Comparison of ENCODE assay signal across 10 mouse cellular contexts in genomic region chr3:17489240-17490142, GRCm38 (mm10).
DNase-seq lines count a peak whose midpoint lies in the region; ATAC-seq lines count a peak whose summit lies in the region.
"Had no signal": no experiment of that assay in that cellular context is flagged by ENCODE, and none has a peak within 500 bp of the region (broad histone marks: within the 10 kb centered on the region; RNA-seq: fewer than 3 reads in every experiment).

No protein-coding gene starts in this region.

- no peaks in the 10 kb centered on the region for H3K9me3 ChIP-seq in hindbrain, embryonic 13.5 days
- no peaks in the 10 kb centered on the region for H3K9me3 ChIP-seq in neural tube, embryonic 14.5 days (ENCODE audit: control insufficient read depth, low read length)
- no peaks in the 10 kb centered on the region for H3K9me3 ChIP-seq in intestine, embryonic 15.5 days
- H3K9me3 ChIP-seq: heart, embryonic 13.5 days had no signal

- H3K36me3 ChIP-seq in hindbrain, embryonic 13.5 days: no peaks in the 10 kb centered on the region
- no peaks in the 10 kb centered on the region for H3K36me3 ChIP-seq in neural tube, embryonic 14.5 days (ENCODE audit: control insufficient read depth, insufficient read depth, low read length)
- no peaks in the 10 kb centered on the region for H3K36me3 ChIP-seq in intestine, embryonic 15.5 days
- H3K36me3 ChIP-seq: heart, embryonic 13.5 days had no signal

- ATAC-seq in hindbrain, embryonic 13.5 days (ENCODE audit: low FRiP score): peak; percentile 85; the same call in 1 of the 2 replicates
- ATAC-seq in neural tube, embryonic 14.5 days (ENCODE audit: low read depth): peak; percentile 69; the same call in 1 of the 2 replicates
- ATAC-seq in intestine, embryonic 15.5 days: no peak

- intact Hi-C loops in heart, postnatal 10 days (cut with DNase I): no loop called here
- intact Hi-C loops in heart, postnatal 25 days (cut with DNase I): no loop called here

- H3K27me3 ChIP-seq in hindbrain, embryonic 13.5 days: no peaks in the 10 kb centered on the region
- H3K27me3 ChIP-seq in neural tube, embryonic 14.5 days (ENCODE audit: control insufficient read depth, insufficient read depth, low read length): no peaks in the 10 kb centered on the region
- H3K27me3 ChIP-seq in intestine, embryonic 15.5 days (replicated peaks): no peaks in the 10 kb centered on the region
- H3K27me3 ChIP-seq: heart, embryonic 13.5 days had no signal

- DNase-seq in heart, postnatal 10 days: peak; percentile 18 to 19
- no peak for DNase-seq in heart, postnatal 25 days (ENCODE audit: low spot score)
- DNase-seq in embryo, embryonic 10 days (ENCODE audit: low spot score): peak; percentile 82
- no peak for DNase-seq in adrenal gland, postnatal 36 days
- no peak for DNase-seq in layer of hippocampus, postnatal 25 days (ENCODE audit: extremely low spot score in 1 of 2, low spot score in 1 of 2)
- DNase-seq: kidney, postnatal 36 days had no signal

- H3K4me1 ChIP-seq in hindbrain, embryonic 13.5 days (replicated peaks): peaks cover 5% of the 10 kb centered on the region
- no peaks in the 10 kb centered on the region for H3K4me1 ChIP-seq in neural tube, embryonic 14.5 days (ENCODE audit: control insufficient read depth, insufficient read depth, low read length)
- no peaks in the 10 kb centered on the region for H3K4me1 ChIP-seq in intestine, embryonic 15.5 days (replicated peaks)

- no peak overlapping the region for H3K4me2 ChIP-seq in hindbrain, embryonic 13.5 days
- H3K4me2 ChIP-seq in neural tube, embryonic 14.5 days (ENCODE audit: low read depth, low read length): no peak overlapping the region
- H3K4me2 ChIP-seq in intestine, embryonic 15.5 days (replicated peaks): no peak overlapping the region
- H3K4me2 ChIP-seq: heart, embryonic 13.5 days had no signal

- peak overlapping the region; percentile 76 for H3K27ac ChIP-seq in hindbrain, embryonic 13.5 days
- H3K27ac ChIP-seq in neural tube, embryonic 14.5 days (ENCODE audit: low read depth, low read length): 0 out of 2 replicates have a peak overlapping the region, but pooled peaks have one; percentile 44
- H3K27ac ChIP-seq in intestine, embryonic 15.5 days: no peak overlapping the region
- H3K27ac ChIP-seq: heart, embryonic 13.5 days had no signal

- no peak overlapping the region for H3K4me3 ChIP-seq in hindbrain, embryonic 13.5 days
- no peak overlapping the region for H3K4me3 ChIP-seq in neural tube, embryonic 14.5 days (ENCODE audit: low read depth, low read length)
- no peak overlapping the region for H3K4me3 ChIP-seq in intestine, embryonic 15.5 days (replicated peaks)
- H3K4me3 ChIP-seq: heart, embryonic 13.5 days had no signal

- WGBS in hindbrain, embryonic 13.5 days: 7% methylated on average over 4 of the region's 4 CpGs
- WGBS in neural tube, embryonic 14.5 days: 7% methylated on average over 4 of the region's 4 CpGs
- 36% methylated on average over 4 of the region's 4 CpGs for WGBS in intestine, embryonic 15.5 days

- H3K9ac ChIP-seq in hindbrain, embryonic 13.5 days: 0 out of 2 replicates have a peak overlapping the region, but pooled peaks have one; percentile 24
- no peak overlapping the region for H3K9ac ChIP-seq in neural tube, embryonic 14.5 days (replicated peaks; ENCODE audit: low read depth, low read length)
- H3K9ac ChIP-seq in intestine, embryonic 15.5 days: no peak overlapping the region
- H3K9ac ChIP-seq: heart, embryonic 13.5 days had no signal

Comparison
In these comparisons a context has a peak if more than half of its experiments do, and no peak if none do; other contexts are left out.
1. DNase-seq: peak in heart, postnatal 10 days (2 of 2) and embryo, embryonic 10 days (single experiment); none in heart, postnatal 25 days (single experiment), adrenal gland, postnatal 36 days (0 of 2) and layer of hippocampus, postnatal 25 days (0 of 2).